Mouse (Mus musculus) lung, embryonic 15.5 days (tissue): ENCODE measurements around the gene Eid1. TPM values are rescaled to one million over a fixed set of nuclear protein-coding genes. Genes with fewer than 3 reads are reported as not detected.

Source experiments
- ATAC-seq: fragments of 200-750 bp; cut with Nextera tagmentation; 2 replicates; pipeline ENCODE4 v1.8.0; 2017; ENCODE audit warnings: moderate number of reproducible peaks, borderline replicate concordance; ENCODE audit not compliant: low FRiP score, low TSS enrichment; ENCODE audit errors: extremely low read depth
- H3K27ac ChIP-seq: fragments of 300-500 bp; sonication (generic); 2 replicates; pipeline ENCODE4 v1.5.1; 2015; ENCODE audit warnings: moderate library complexity, mild to moderate bottlenecking, inconsistent platforms
- H3K27me3 ChIP-seq: fragments of 300-500 bp; sonication (generic); 2 replicates; pipeline ENCODE4 v1.6.1; 2015; ENCODE audit warnings: inconsistent platforms
- H3K36me3 ChIP-seq: fragments of 300-500 bp; sonication (generic); 2 replicates; pipeline ENCODE4 v1.6.1; 2015; ENCODE audit warnings: inconsistent platforms
- H3K4me1 ChIP-seq: fragments of 300-500 bp; sonication (generic); 2 replicates; pipeline ENCODE4 v1.6.1; 2015; ENCODE audit warnings: inconsistent platforms
- H3K4me2 ChIP-seq: fragments of 300-500 bp; sonication (generic); 2 replicates; pipeline ENCODE4 v1.6.1; 2015; ENCODE audit warnings: inconsistent platforms, mild to moderate bottlenecking, moderate library complexity
- H3K4me3 ChIP-seq: fragments of 300-500 bp; sonication (generic); 2 replicates; pipeline ENCODE4 v1.5.1; 2015; ENCODE audit warnings: mild to moderate bottlenecking, inconsistent platforms
- H3K9ac ChIP-seq: fragments of 300-500 bp; sonication (generic); 2 replicates; pipeline ENCODE4 v1.6.1; 2015; ENCODE audit warnings: inconsistent platforms
- H3K9me3 ChIP-seq: fragments of 300-500 bp; sonication (generic); 2 replicates; pipeline ENCODE4 v1.6.1; 2016; ENCODE audit warnings: inconsistent platforms
- WGBS: fragments of 180-500 bp; shearing (Covaris S2); methylation state at CpG from one replicate; pipeline ENCODE4 v1.1.7; 2015; 5-methylcytosine and 5-hydroxymethylcytosine counted together
- polyA plus RNA-seq: library from polyadenylated mRNA; unstranded; fragments of >200 nt; fragmentation: Nextera tagmentation; extraction: Ambion mirVana; gene quantifications from 2 replicates; pipeline ENCODE4 v1.2.1, GENCODE M21; 2015

Eid1 gene
- polyA plus RNA-seq, 1 experiment from 2014 or later: 117 TPM

DNA sequence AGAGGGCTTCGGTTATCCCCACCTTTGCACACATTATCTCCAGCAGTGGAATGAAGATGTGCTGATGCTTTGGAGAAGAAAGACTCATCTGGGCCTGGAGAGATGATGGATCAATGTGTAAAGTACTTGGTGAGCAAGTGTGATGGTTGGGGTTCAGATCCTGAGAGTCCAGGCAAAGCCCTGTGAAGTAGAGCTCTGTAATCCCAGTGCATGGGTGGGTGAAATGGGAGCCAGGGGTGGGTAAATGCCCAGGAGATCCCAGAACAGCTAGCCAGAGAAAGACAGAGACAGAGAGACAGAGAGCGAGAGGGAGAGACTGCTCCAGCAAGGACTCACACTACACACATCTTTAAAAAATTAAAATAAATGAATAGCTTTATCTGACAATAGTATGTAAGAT is 19.6 kb upstream of the Eid1 start:
- 92% methylated on average over 2 of the region's 2 CpGs for WGBS
- no peak overlapping the region for H3K4me3 ChIP-seq
- ATAC-seq: no peak
- H3K9ac ChIP-seq: no peak overlapping the region
- H3K27me3 ChIP-seq: no peaks in the 10 kb centered on the region
- no peaks in the 10 kb centered on the region for H3K9me3 ChIP-seq
- H3K4me1 ChIP-seq: no peaks in the 10 kb centered on the region
- H3K27ac ChIP-seq: no peak overlapping the region
- H3K36me3 ChIP-seq: no peaks in the 10 kb centered on the region
- H3K4me2 ChIP-seq: no peak overlapping the region

DNA sequence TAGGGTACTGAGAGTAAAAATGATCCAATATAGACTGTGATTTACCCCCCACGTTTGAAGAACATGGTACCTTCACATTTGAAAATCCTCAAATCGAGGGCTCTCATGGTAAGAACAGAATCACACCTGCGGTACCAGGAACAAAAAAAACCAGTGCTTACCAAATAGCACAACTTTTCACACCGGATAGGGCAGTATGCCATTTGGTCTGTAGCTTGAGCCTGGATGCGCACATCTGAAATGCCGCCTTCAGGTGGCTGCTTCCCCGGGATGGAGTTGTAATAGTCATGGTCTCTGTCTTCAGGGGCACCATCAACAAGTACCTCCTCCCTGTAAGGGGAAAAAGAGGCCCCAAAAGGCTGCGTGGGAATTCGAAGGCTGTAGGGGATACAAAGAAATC is 17.5 kb upstream of the Eid1 start:
- Histone ChIP-seq H3K4me3 (no peak overlapping the region), H3K27ac (no peak overlapping the region), H3K9me3 (no peaks in the 10 kb centered on the region), H3K4me2 (no peak overlapping the region), H3K27me3 (no peaks in the 10 kb centered on the region), H3K36me3 (no peaks in the 10 kb centered on the region), H3K4me1 (0 out of 2 replicates have a peak, but pooled peaks cover 3% of the 10 kb centered on the region), H3K9ac (no peak overlapping the region)
- no peak for ATAC-seq
- 90% methylated on average over 9 of the region's 9 CpGs for WGBS

DNA sequence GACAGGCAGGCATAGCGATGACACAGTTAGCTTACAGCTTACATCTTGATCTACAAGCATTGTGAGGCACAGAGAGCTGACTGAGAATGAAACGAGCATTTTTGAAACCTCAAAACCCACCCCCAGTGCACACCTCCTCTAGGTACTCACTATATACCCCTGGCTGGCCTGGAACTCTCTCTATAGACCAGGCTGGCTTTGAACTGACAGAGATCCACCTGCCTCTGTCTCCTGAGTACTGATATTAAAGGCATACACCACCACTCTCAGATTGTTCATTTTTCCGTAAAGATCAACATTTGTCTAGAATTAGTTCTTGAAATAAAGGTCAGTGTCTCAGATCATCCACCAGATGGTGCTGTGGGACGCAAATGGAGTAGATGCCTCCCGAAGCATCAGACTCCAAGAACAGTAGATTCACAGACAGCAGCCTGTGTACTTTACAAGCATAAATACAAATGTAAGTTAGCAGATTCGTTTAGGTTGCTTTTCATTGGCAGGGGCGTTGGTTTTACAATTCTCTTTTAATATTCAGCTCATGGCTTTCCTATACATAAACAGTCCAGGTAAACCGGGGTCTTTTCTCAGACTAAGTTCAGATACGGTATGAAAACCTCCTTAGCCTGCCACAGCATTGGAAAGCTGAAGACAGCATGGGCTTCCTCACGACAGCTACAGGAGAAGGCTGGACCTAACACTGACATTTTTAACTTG is 12.9 kb upstream of the Eid1 start:
- H3K4me1 ChIP-seq: peaks cover 9% of the 10 kb centered on the region; the same call in 1 of the 2 replicates
- H3K4me3 ChIP-seq: peak overlapping the region; percentile 33
- no peaks in the 10 kb centered on the region for H3K9me3 ChIP-seq
- H3K9ac ChIP-seq: 0 out of 2 replicates have a peak overlapping the region, but pooled peaks have one; percentile 25
- peak; percentile 74; the same call in 1 of the 2 replicates for ATAC-seq
- no peaks in the 10 kb centered on the region for H3K36me3 ChIP-seq
- H3K4me2 ChIP-seq: peak overlapping the region; percentile 64
- H3K27me3 ChIP-seq: no peaks in the 10 kb centered on the region
- WGBS: 13% methylated on average over 10 of the region's 10 CpGs
- no peak overlapping the region for H3K27ac ChIP-seq

DNA sequence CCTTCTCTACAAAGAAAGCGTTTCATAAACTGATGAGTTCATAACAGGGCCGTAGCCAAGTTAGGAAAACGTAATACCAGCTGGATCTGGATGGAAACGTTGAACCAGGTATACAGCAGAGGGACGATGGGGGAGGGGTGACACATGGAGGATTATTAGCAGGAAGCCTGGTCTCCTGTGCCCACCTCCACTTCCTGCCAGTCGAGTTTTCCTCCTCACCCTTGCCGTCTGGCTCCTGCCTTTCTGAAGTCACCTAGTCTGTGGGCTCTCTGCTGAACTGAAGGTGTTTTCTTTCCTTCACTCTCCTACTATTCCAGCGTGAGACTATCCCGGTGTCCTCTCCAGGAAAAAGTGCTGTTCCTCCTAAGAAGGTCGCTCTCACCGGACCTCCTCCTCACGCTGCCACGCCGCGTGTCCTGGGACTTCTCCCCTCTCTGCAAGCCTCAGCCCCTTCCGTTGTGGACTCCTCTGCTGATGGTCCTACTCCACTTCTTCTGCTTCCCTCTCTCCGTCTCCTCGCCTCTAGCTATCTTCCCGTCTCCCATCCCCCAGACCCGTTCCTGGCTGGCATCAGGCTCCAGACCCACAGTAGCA is 12.3 kb upstream of the Eid1 start:
- no peak overlapping the region for H3K27ac ChIP-seq
- peak; percentile 72; the same call in 1 of the 2 replicates for ATAC-seq
- H3K9me3 ChIP-seq: no peaks in the 10 kb centered on the region
- no peaks in the 10 kb centered on the region for H3K27me3 ChIP-seq
- H3K36me3 ChIP-seq: no peaks in the 10 kb centered on the region
- 33% methylated on average over 20 of the region's 20 CpGs for WGBS
- peak overlapping the region; percentile 25; the same call in 1 of the 2 replicates for H3K9ac ChIP-seq
- H3K4me2 ChIP-seq: peak overlapping the region; percentile 64
- H3K4me1 ChIP-seq: peaks cover 9% of the 10 kb centered on the region; the same call in 1 of the 2 replicates
- H3K4me3 ChIP-seq: peak overlapping the region; percentile 33

DNA sequence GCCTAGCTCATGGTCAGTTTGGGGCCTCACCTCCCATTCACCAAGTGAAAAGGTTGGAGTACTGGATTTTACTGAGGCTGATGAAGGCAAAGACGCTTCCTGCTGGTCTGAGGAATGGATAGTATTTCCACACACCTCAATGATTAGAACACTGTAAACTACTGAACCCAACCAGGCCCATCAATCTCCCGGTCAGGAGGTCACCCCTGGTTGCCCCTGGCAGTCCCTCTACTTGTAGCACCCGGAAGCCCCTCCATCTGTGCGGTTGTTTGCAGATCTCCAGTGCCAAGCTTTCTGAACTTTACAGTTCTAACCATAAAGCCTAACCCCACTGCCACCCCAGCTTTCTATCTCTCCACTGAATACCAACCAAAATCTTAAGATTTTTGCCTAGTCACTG is 11.7 kb upstream of the Eid1 start:
- no peak overlapping the region for H3K27ac ChIP-seq
- no peak for ATAC-seq
- peak overlapping the region; percentile 33; the same call in 1 of the 2 replicates for H3K4me3 ChIP-seq
- peak overlapping the region; percentile 25; the same call in 1 of the 2 replicates for H3K9ac ChIP-seq
- H3K4me1 ChIP-seq: peaks cover 9% of the 10 kb centered on the region; the same call in 1 of the 2 replicates
- no peaks in the 10 kb centered on the region for H3K36me3 ChIP-seq
- H3K4me2 ChIP-seq: peak overlapping the region; percentile 64
- H3K27me3 ChIP-seq: no peaks in the 10 kb centered on the region
- WGBS: 47% methylated on average over 4 of the region's 4 CpGs
- H3K9me3 ChIP-seq: no peaks in the 10 kb centered on the region

DNA sequence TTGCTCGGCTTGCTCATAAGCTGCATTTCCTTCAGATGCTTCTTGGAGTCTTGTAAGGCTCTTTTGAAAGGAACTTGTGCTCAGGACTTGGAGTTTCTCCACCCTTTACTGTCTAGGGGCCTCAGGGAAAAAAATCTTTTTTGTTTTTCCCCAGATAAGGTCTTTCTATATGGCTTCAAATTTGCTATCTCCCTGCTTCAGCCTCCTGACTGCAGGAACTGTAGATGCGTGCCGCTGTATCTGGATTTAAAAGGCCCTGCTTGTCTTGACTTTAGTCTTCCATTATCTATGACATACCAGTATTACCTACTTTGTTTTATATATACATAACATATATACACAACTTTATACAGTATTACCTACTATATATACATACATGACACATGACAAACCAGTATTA is 10.4 kb upstream of the Eid1 start:
- no peak for ATAC-seq
- Histone ChIP-seq H3K36me3 (no peaks in the 10 kb centered on the region), H3K27ac (no peak overlapping the region), H3K9me3 (no peaks in the 10 kb centered on the region), H3K4me2 (no peak overlapping the region), H3K27me3 (no peaks in the 10 kb centered on the region), H3K4me1 (peaks cover 9% of the 10 kb centered on the region; the same call in 1 of the 2 replicates), H3K4me3 (no peak overlapping the region), H3K9ac (no peak overlapping the region)
- 94% methylated on average over 3 of the region's 3 CpGs for WGBS

DNA sequence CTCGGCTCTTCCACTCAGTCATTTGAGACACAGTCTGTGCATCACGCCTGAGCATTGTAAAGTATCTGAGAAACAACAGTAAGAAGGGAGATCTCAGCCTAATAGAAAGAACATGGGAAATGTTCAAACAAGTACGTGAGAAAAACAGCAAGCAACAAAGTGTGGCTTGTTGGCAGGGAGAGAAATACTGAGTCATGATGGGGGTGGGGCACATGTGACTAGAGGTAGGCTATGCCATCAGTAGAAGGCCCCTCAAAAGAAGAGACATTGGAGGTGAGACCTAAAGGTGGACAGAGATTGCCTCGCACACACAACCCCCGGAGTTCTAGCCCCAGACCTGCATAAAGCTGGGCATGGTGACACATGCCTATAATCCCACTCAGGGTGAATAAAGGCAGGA is 7.7 kb upstream of the Eid1 start:
- H3K9me3 ChIP-seq: no peaks in the 10 kb centered on the region
- no peaks in the 10 kb centered on the region for H3K27me3 ChIP-seq
- H3K4me1 ChIP-seq: peaks cover 8% of the 10 kb centered on the region; the same call in 1 of the 2 replicates
- H3K36me3 ChIP-seq: no peaks in the 10 kb centered on the region
- ATAC-seq: no peak
- H3K4me2 ChIP-seq: no peak overlapping the region
- H3K9ac ChIP-seq: no peak overlapping the region
- no peak overlapping the region for H3K27ac ChIP-seq
- H3K4me3 ChIP-seq: no peak overlapping the region
- WGBS: 84% methylated on average over 5 of the region's 5 CpGs

DNA sequence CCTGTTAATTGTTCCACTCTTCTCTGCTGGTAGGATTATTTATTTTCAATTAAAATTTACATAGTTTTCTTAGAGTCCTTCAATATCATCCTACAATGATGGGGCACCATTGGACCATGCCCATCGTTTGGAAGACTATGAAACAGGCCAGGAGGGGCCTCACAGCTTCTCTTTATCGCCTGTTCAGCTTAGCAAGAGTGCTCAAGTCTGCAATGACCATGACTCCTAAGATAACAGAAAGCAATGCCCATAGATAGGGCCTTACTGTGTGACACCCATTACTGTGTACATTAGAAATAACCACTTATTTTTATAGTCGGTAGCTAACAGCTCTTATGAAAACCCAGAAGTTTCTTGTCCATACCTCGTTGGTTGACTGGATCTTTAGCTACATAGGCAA is 7.0 kb upstream of the Eid1 start:
- Histone ChIP-seq H3K27me3 (no peaks in the 10 kb centered on the region), H3K9ac (no peak overlapping the region), H3K27ac (no peak overlapping the region), H3K36me3 (no peaks in the 10 kb centered on the region), H3K4me2 (no peak overlapping the region), H3K4me1 (peaks cover 1% of the 10 kb centered on the region; the same call in 1 of the 2 replicates), H3K4me3 (no peak overlapping the region), H3K9me3 (no peaks in the 10 kb centered on the region)
- WGBS: 80% methylated on average over 4 of the region's 4 CpGs
- ATAC-seq: no peak

DNA sequence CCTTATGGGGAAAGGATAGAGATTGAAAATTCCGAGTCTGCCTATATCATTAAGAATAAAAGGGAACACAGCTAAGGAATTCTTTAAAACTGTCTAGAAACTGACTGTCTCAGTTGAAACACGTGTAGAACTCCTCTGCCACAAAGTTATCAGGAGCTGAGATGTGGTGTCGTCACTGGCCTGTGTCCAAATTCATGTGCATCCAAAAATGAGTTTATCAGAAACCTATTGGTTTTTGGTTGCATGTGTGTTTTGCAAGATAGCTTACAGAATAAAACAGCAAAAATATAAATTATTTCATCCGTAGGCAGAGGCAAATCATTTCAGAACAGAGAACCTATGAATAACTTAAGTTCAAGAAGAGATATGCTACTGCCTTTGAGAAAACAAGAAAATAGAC is 6.2 kb upstream of the Eid1 start:
- ATAC-seq: no peak
- no peak overlapping the region for H3K4me3 ChIP-seq
- H3K9me3 ChIP-seq: no peaks in the 10 kb centered on the region
- no peaks in the 10 kb centered on the region for H3K27me3 ChIP-seq
- H3K9ac ChIP-seq: no peak overlapping the region
- no peaks in the 10 kb centered on the region for H3K36me3 ChIP-seq
- H3K4me1 ChIP-seq: no peaks in the 10 kb centered on the region
- no peak overlapping the region for H3K27ac ChIP-seq
- no peak overlapping the region for H3K4me2 ChIP-seq
- WGBS: 62% methylated on average over 4 of the region's 4 CpGs

DNA sequence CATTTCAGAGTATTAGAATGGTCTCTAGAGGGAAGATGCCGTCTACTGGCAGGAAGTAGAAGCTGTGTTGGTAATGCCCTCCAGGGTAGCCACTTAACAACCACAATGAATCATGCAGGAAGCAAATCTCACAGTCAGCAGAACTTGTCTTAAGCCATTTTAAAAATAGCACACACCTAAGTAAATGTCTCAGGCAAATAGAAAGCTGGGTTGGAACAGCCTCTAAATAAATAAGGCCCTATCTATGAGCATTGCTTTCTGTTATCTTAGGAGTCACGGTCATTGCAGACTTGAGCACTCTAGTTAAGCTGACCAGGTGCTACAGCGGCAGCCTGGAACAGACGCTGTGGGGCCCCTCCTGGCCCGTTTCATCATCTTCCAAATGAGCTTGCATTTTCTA is 5.7 kb upstream of the Eid1 start:
- no peak overlapping the region for H3K4me2 ChIP-seq
- H3K9ac ChIP-seq: no peak overlapping the region
- H3K36me3 ChIP-seq: no peaks in the 10 kb centered on the region
- WGBS: 33% methylated on average over 5 of the region's 5 CpGs
- no peak overlapping the region for H3K27ac ChIP-seq
- H3K27me3 ChIP-seq: no peaks in the 10 kb centered on the region
- ATAC-seq: no peak
- H3K9me3 ChIP-seq: no peaks in the 10 kb centered on the region
- H3K4me1 ChIP-seq: no peaks in the 10 kb centered on the region
- no peak overlapping the region for H3K4me3 ChIP-seq

DNA sequence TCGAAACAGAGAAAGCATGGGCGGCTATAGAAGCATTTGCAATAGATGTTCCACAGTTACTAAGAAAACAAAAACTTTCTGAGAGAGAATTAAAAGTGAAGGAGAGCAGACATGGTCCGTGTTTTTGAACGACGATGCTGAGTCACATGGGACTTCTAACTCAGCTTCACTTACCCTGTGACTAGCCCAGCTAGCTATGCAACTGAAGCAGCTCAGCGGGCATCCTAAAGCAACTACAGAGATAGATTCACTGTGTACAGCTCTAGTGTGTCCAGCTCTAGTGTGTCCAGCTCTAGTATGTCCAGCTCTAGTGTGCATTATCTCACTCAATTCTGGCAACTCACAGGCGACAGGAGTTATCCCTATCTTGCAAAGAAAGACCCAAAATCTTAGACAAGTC is 5.2 kb upstream of the Eid1 start:
- Histone ChIP-seq H3K4me3 (no peak overlapping the region), H3K4me1 (no peaks in the 10 kb centered on the region), H3K27me3 (no peaks in the 10 kb centered on the region), H3K4me2 (no peak overlapping the region), H3K36me3 (no peaks in the 10 kb centered on the region), H3K9me3 (no peaks in the 10 kb centered on the region), H3K9ac (no peak overlapping the region), H3K27ac (no peak overlapping the region)
- 79% methylated on average over 7 of the region's 7 CpGs for WGBS
- no peak for ATAC-seq

DNA sequence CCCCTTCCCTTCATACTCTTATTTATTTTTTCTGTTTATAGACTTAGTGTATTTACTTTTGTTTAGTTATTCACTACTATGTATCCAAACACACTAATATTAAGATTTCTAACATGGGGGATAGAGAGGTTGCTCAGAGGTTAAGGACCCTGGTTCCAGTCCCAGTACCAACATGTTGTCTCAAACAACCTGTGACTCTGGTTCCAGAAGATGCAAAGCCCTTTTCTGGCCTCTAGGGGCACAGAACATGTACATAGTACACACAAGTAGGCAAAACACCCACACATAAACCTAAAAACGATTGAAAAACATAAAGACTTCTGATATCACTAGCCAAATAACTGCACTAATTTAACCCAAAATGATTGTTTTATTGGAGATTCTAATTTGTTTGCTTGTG is 2.0 kb upstream of the Eid1 start:
- Histone ChIP-seq H3K36me3 (no peaks in the 10 kb centered on the region), H3K9ac (no peak overlapping the region), H3K4me1 (peaks cover 9% of the 10 kb centered on the region), H3K27ac (no peak overlapping the region), H3K27me3 (no peaks in the 10 kb centered on the region), H3K4me3 (no peak overlapping the region), H3K9me3 (no peaks in the 10 kb centered on the region), H3K4me2 (no peak overlapping the region)
- no peak for ATAC-seq
- WGBS: 36% methylated on average over 1 of the region's 1 CpGs
